Mouse (Mus musculus): ENCODE measurements at regions not wholly inside any gene's neighbourhood (a gene's known extent, or its start where the extent isn't known, plus 50 kb on each side); places are given as distances from the start of the nearest gene placed in this dataset.

DNA sequence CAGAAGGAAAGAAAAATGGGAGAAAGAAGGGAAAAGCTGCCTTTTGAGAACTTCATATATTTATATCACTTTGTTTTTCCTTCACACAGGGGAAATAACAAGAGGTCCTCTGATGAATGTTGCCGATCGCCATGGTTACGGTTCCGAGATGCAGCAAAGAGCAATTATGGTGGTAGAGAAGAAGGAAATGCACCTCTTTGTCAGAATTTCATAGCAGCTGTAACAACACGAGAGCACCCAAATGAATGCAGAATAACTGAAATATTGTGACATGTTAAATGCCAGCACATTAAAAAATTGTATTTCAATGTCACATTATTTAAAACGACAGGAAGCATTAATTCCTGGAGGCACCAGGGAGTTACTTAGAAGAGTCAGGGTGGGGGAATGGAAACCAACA lies 279.4 kb downstream of the Mctp2 start:
- in situ Hi-C loops (cut with MboI, MseI) = no loop called here

DNA sequence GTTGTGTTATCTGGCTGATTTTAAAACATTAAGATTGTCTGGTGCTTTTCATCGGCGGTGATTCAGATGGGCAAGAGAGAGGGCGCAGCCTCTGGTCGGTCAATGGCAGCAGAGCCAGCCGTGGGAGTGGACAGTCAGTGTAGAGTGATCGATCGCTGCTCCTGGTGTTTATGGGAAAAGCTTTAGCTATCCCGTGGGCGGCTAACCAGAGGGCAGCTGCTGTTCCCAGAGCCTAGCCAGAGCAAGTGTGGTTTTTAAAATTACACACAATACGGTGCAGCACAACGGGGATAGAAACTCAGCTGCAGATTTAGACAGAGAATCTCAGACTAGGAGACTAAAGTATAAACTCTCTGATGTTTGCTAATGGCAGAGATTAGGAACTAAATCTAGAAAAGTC lies 297.3 kb downstream of the Mctp2 start:
- in situ Hi-C loops (cut with MboI, MseI) = loop anchor here (5.0 to 10.0 kb wide), 2 partner anchors 52 to 64 kb away; no protein-coding TSS in a partner anchor

DNA sequence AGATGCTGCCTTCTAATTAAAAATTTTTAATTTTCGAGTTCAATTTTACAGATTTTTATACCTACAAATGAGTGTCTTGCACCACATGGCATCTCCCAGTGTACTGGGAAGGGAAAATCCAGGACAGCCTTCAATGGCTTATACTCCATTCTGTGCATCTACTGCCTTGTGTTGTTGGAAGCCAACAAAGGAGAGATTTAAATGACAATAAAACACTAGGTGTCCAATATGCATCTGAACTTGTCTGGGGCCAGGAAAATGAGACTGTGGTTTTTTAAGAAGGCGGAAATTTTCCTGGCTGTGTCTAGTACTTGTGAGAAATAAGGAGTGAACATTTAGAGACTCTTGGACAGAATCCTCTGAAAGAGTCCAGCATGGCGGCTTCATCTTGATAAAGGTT lies 302.1 kb downstream of the Mctp2 start:
- in situ Hi-C loops (cut with MboI, MseI) = loop anchor here in 1 of 2 experiments (10.0 kb wide), 1 partner anchor 60 kb away; no protein-coding TSS in a partner anchor

DNA sequence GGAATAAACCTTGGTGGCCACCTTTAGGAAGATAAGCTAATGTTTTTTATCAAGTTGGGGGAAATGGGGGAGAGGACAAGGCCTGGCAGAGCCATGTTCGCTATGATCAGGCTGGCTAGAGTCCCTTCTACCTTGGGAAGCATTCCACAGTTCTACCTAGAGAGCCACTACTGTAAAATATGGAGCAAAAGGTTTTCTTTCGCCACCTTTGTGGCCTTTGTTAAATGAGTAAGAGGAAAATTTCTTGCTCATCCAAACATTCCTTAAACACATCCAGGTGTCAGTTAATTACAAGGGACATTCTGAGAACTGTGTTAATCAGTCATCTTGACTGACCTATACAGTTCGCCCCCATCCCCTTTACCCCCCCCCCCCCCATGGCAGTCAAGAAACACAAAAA lies 313.9 kb downstream of the Mctp2 start:
- in situ Hi-C loops (cut with MboI, MseI) = no loop called here

DNA sequence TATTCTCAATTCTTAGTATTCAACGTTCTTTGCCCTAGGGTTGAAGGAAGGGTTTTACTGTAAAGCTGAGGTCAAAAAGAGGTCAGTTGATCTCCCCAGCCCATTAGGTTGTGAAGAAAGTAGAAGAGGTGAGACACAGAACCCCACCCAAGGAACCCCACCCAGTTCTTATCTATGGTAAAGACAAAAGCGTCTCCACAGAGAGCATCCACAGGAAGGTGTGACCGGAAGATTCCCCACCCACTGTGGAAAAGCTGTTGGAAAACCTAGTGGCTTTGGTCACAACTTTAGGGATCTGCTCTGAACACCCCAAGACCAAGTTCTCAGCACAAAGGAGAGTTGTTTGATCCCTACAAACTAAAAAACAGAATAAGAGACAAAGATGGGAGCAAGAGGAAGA lies 314.6 kb downstream of the Mctp2 start:
- in situ Hi-C loops (cut with MboI, MseI) = no loop called here

DNA sequence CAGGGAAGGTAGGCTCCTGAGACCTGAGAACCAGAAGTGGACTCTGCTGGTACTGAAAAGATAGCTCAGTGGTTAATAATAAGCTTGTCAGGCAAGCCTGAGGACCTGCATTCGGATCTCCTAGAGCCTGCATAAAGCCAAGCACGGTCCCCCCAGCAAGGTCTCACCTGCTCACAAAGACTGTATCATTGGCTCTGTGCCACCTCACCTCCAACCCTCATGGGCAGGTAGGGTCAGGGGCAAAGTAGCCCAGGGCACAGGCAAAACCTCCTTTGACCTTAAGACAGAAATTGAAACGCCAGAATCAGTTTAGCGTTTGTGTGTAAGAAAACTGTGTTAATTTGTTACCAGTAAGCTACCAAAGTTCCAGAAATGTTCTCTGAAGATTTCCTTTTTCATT lies 315.2 kb downstream of the Mctp2 start:
- in situ Hi-C loops (cut with MboI, MseI) = no loop called here

DNA sequence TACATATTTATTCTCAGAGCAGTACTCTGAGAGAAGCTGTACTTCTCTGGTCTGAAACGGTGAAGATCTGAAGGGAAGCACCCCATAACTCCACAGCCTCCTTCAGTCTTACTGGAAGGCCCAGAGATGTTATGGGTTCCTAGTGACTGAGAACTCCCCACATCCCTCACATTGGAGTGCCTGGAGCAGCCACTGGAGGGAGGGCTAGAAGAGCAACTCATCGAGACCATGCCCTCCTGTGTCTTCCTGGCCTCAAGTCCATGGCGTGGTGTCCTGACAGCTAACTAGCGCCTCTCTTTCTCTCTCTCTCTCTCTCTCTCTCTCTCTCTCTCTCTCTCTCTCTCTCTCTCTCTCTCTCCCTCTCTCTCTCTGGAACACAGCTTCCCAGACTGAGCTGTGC lies 340.4 kb downstream of the Mctp2 start:
- in situ Hi-C loops (cut with MboI, MseI) = loop anchor here in 1 of 2 experiments (10.0 kb wide), 1 partner anchor 1379 kb away; no protein-coding TSS in a partner anchor

DNA sequence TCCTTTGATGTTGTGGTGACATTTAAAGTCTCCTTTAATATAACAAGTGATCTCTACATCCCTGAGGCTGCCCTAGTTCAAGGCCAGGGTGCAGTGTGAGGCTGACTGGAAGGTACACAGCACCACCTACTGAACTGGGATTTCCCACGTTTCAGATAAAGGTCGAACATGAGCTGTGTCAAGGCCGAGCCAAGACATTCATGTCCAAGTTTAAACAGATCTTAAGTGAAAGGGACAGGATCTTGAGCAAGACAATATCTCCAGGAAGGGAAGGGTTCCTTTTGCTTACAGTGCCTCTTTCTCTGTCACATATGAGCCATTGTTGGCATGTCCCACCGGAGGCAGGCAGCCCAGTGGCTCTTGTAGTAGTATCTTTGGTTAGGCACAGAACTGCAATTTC lies 343.0 kb downstream of the Mctp2 start:
- in situ Hi-C loops (cut with MboI, MseI) = loop anchor here in 1 of 2 experiments (10.0 kb wide), 1 partner anchor 1381 kb away; no protein-coding TSS in a partner anchor

DNA sequence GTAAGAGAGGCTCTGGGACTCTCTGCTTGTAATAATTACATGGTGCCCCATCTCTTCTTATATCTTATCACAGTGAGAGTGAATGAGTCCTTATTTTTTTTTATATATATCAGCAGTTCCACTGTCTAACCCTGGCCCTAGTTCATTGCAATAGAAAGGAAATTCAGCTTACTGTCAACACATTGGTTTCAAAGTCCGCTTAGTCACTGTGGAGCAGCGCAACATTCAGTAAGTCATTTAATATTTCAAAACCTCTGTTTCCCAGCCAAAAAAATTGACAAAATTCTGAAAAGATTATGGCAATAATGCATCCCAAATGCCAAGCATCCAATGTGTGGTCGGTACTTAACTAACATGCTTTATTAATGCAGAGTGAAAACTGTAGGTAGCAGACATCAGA lies 343.6 kb downstream of the Mctp2 start:
- in situ Hi-C loops (cut with MboI, MseI) = loop anchor here in 1 of 2 experiments (10.0 kb wide), 1 partner anchor 1382 kb away; no protein-coding TSS in a partner anchor

DNA sequence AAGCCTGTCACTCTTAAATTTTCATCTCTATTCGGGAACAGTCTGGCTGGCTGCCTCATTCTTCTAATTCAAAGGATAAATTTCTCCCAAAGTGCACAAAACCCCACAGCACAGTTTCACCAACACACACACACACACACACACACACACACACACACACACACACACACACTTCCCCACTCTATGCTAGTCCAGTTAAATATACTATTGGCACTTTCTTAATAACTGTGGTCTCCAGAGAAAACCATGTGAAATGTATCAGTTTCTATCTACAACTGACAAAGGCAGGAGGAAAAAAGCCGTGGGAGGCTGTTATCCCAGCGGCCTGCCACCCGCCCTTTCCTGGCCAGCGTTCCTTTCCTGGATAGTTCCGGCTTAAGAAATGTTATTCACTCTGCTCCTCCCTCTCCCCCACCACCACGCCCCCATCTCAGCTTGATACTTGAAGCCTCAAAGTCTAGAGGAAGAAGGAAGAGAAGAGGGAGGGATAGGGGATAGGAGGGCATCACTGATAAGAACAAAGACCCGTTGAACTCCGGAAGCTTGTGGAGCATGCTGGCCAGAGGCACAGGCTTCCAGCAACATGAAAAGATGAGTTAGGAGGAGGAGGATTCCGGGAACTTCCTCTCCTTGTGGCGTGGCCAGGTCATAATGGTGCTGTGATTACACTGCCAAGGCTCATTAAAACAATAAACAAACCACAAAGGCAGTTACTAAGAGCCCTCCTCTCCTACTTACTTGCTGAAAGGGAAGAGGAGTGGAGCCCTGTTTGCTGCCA lies 345.8 kb downstream of the Mctp2 start:
- in situ Hi-C loops (cut with MboI, MseI) = loop anchor here in 1 of 2 experiments (10.0 kb wide), 1 partner anchor 1384 kb away; no protein-coding TSS in a partner anchor

DNA sequence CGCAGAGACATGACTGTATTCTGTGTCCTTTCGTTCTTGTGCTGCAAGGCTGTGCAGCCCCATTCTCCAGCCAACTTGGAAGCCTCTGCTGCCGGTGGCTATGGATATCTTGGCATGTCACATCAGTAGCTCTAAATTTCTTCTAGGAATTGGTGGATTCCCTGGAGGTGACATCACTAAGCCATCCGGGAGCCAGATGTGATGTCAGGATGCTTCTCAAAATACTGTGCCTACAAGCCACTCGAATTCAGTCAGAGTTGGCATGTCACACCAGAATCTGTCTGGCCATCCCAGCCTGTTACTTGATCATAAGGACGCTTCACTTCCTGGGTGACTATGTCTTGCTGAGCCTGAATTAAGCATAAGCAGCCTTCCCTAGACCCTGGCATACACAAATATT lies 359.9 kb downstream of the Mctp2 start:
- in situ Hi-C loops (cut with MboI, MseI) = loop anchor here in 1 of 2 experiments (10.0 kb wide), 1 partner anchor 58 kb away; no protein-coding TSS in a partner anchor

DNA sequence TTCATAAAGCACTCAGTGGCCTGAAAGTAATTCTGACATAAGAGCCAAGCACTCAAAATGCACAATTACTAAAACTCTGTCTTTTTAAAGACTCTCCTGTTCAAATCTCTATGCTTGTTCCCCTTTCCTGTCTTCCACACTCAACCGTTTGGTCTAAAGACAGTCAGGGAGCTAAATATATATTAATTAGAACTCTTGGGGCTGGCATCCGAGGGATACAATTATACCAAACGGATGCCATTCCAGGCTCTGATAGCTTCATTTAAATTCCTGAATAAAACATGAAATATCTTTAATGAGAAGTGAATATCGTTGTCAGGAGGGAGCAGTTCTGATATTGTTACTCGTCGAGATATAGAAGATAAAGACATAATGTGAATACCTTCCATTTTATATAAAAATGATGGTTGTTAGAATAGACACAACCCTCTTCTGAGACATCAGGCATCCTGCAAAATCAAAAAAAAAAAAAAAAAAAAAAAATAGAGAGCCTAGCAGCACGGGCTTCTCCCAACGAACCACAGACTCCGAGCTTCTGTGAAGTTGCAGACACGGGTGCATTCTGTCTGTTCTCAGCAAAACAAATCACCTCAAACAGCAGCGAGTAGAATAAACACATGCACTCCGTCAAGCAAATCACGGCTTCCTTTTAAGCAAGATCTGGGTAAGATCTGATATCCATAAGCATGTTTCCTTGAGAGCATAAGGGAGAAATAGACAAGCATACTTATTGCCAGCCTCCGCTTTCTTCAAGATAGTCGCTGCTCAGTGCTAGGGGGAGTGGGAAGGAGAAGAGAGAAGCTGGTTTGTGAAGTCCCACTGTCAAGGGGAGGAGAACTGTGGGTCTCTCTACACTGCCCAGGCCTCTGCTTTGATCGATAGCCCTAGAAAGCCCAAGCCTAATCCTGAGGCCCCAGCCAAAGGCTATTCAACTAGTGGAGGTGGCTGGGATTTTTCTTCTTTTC lies 363.0 kb downstream of the Mctp2 start:
- in situ Hi-C loops (cut with MboI, MseI) = loop anchor here in 1 of 2 experiments (10.0 kb wide), 1 partner anchor 61 kb away; no protein-coding TSS in a partner anchor

DNA sequence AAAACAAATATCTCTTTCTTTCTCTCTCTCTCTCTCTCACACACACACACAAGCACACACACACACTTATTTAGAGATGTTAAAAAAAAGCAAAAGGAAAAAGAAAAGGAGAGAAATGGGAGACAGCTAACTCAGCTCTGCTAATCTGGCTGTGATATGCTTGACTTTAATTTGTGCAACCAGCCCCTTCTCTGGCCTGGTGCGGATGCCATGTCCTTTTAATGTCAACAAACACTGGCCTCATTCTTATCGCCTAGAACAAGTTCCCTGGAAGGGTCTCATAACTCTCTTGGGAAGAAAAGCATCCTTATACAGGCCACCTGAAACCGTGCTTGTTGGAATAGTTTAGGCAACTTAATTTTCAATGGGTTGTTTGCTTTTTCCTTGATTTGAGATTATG lies 368.7 kb downstream of the Mctp2 start:
- in situ Hi-C loops (cut with MboI, MseI) = no loop called here

DNA sequence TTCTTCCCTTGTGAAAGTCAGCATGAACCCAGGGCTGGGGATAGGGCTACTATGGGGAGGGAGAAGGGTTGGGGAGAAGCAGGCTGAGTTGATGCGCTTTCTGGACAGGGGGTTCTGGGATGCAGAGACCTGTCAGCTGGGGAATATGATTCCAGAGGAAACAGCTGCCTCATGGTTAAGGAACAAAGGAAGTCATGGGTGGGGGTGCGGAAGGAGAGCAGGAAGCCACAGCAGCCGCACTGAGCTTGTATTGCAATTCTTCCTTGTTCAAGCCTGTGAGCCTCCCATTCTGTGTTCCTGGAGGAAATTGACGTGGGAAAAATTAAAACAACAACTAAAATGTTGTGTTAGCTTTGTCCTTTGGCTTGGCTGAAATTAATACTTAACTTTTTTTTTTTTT lies 369.7 kb downstream of the Mctp2 start:
- in situ Hi-C loops (cut with MboI, MseI) = no loop called here

Measured in T-helper 17 cell (primary cell).